Mouse (Mus musculus): ENCODE measurements at regions not wholly inside any gene's neighbourhood (a gene's known extent, or its start where the extent isn't known, plus 50 kb on each side); places are given as distances from the start of the nearest gene placed in this dataset.

GRCm38 (mm10) chr14:39532689-39533088 is 59.8 kb upstream of the Nrg3 start:
- intact Hi-C loops (cut with DNase I): loop anchor here (5.0 to 10.0 kb wide), 4 partner anchors 742 to 1362 kb away; partner anchors contain the start of gene Sh2d4b
- DNase-seq (ENCODE audit: low spot score in 2 of 2): peak; percentile 14 to 17
